Mouse (Mus musculus): ENCODE data around the gene Ric1.

The Ric1 gene

DNA sequence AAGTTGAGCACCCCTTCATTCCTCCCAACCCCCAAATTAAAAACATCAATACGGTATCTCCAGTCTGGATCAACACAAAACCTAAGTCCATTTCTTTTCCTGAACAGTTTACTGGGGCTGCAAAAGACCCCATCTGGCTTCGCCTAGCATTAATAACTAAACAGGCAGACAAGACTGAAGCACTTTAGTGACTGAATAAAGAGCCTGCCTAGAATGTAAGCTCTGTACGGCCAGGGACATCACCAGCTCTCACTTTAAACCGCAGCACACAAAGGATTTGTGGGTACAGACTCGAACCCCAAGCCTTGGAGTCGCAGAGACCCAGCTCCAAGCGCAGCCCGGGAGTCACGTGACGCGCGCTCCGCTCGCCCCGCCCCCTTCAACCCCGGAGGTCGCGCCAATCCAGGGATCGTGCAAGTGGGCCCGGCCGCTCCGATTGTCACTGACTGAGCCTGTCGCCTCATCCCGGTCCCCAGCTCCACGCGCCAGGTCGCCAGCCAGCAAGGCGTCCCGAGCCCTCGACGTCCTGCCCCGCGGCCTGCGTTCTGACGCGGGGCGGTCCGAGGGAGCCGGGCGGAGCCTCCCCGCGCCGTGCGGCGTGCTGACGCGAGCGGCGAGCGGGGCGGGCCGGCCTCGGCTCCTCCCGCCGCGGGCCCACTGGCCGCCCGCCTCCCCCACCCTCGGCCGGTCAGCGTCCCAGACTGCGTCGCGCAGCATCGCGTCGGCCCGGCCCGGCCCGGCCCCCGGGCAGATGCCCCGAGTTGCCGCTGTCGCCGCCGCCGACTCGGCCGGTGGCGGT lies at the start of gene Ric1:
TSS of gene Ric1 (plus strand) at position 646 of the 799 bp plus-strand sequence.
- in situ Hi-C loops (cut with MboI) = no loop called here

DNA sequence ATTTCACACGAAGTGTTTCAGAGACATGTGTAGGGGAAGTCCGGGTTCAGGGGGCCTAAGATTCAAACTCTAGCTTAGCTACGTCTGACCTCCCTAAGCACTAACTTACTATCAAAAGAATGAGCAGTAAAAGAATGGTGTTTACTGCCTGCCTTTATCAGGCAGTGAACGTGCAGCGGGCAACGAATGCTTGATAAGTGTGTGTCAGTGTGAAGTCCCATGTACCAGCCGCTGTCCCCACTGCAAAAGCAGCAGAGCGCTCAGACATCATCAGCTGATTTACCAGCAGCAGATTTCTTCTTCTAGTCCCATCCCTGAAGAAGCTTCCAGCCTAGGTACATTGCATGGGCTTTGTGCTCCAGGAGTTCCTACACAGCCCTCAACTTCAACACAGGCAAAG lies 49.7 kb upstream of the Ric1 start:
- in situ Hi-C loops (cut with MboI) = no loop called here

DNA sequence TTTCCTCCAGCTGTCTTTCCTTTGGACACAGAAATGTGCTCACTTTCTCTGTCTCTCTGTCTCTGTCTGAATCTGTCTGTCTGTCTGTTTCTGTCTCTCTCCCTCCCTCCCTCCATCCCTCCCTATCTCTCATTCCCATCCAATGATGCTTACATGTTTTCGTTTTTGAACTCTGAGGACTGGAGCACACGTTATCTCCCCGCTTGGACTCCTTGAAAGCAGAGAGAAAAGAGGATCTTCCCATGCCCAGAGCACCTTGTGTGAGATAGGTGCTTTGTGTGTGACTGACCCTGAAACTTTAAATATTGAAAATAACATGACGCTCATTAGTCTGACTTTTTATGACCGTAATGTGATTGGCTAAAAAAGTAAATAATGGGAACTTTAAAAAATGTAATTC lies 49.1 kb upstream of the Ric1 start:
- in situ Hi-C loops (cut with MboI) = no loop called here

DNA sequence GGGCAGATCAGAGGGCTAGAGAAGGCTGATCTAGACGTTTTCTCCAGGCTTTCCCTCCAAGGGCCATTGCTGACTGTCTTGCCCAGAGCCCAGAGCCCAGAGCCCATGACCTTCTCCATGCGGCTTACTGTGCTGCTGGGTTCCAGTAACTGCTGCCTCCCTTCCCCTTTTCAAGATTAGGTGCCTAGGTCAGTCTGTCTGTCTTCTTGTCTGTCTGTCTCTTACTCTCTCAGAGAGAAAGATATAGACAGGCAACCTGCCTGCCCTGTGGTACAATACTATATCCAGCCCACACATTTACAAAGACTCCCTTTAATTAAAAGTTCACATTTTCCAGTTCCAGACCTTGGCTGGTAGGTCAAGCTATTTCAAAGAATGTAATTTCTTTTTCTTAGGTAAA lies 47.3 kb upstream of the Ric1 start:
- in situ Hi-C loops (cut with MboI) = no loop called here

DNA sequence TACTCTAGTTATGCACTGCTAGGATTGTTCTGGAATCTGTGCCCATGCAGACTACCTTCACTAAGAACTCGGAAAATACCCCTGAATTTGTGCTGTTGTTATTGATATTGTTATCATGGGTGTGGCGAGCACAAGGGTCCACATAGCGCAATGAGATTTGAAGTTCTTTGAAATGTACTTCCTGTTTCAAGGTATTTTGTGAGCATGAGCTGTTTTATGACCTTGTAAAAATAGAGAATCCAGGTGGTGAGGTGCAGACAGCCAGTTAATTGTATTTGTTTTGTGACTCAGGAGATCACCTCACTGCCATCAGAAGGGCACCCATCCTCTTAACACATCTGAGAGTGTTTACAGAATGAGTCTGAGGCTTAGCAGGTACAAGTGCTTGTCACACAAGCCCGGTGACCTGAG lies 46.9 kb upstream of the Ric1 start:
- in situ Hi-C loops (cut with MboI) = no loop called here

DNA sequence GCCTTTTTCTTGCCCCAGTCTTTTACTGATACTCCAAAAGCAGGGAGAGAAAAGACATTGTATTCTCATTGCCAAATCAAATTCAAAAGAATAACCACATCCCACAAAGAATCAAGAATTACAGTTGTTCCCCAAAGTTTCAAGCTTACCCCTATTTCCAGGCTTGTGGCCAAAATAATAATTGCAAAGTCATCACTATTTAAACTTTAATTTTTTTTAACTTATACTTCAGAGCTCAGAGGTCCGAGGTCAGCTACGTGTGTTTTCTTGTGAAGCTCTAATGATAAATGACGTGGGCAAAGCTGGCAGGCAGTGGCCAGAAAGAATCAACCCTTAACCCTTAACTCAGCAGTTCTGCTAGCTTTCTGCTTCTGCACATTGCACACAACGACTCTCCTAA lies 43.5 kb upstream of the Ric1 start:
- in situ Hi-C loops (cut with MboI) = no loop called here

DNA sequence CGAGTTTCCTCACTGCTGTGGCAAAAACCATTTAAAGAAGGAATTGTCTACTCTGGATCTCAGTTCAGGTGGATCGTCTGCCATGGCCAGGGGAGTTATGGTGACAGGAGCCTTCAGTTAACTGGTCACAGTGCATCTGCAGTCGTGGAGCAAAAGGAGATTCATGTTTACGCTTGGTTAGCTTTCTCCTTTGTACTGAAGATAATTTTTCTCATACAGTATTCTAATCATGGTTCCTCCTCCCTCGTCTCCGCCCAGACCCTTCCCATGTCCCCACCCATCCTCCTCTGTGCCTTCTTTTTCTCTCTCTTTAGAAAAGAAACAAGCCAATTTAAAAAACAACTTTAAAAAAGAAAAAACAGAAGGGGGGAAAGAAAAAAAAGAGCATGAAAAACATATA lies 40.5 kb upstream of the Ric1 start:
- in situ Hi-C loops (cut with MboI) = no loop called here

DNA sequence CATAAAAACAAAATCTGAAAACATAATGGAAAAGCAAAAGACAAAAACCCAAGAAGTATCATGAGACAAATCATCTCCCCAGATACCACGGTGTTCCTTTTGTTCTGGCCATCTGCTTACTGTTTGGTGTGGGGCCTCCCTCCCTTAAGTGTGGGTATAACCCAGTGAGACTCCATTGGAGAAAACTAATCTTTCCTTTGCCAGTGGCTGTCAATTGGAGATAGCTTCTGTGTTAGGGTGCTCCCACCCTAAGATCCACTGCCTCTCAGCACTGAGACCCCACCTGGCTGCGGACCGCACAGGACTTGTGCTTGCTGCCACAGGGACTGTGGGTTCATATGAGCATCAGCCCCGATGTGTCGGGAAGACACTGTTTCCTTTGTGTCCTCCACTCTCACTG lies 39.9 kb upstream of the Ric1 start:
- in situ Hi-C loops (cut with MboI) = no loop called here

DNA sequence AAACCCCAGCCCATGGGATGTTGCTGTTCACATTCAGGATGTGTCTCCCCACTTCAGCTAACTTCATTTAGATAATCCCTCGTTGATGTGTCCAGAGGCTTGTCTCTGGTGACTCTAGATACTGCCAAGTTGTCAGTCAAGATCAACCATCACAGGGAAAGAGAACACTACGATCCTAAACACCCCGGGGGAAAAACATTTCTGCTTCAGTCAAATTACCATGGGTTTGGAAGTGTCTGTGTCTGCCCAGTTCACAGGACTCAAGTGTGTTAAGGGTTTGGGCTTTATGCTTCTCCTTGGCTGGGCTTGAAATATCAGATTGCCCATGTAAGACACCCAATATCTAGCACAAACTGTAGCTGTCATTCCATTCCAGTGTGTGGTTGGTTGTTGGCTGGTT lies 39.4 kb upstream of the Ric1 start:
- in situ Hi-C loops (cut with MboI) = no loop called here

DNA sequence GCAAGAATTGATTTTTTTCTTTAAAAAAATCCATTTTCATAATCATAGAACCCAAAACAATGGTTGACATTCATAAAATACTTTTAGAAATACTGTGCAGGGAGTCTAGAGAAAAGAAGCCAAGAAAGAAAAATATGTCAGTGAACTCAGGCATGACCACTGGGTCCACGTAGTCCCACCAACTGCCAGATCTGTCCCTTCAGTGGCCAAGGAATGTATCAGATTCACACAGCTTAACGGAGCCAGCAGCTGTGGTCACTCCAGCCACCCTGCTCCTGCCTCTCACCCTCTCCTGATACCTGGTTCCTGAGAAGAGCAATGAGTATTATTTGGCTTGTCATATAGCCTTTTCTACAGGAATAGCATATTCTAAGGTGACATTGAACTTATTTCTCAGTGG lies 38.7 kb upstream of the Ric1 start:
- in situ Hi-C loops (cut with MboI) = no loop called here

DNA sequence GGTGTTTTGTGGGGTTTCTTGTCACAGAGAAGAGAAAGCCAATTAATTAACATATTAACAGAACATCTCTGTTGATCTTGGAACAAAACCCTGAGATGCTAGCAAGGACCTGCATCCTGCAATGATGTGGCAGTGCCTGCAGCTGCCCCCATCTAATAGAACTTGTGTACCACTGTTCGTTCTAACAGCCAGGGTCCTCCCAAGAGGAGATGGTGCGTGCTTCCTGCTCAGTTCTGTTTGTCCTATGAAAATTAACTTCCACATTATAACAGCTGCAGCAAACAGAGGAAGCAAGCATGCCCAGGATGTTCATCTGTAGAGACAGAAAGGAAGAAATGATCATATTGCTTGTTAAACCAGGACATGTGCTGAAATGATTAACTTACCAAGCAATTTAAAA lies 37.5 kb upstream of the Ric1 start:
- in situ Hi-C loops (cut with MboI) = no loop called here

DNA sequence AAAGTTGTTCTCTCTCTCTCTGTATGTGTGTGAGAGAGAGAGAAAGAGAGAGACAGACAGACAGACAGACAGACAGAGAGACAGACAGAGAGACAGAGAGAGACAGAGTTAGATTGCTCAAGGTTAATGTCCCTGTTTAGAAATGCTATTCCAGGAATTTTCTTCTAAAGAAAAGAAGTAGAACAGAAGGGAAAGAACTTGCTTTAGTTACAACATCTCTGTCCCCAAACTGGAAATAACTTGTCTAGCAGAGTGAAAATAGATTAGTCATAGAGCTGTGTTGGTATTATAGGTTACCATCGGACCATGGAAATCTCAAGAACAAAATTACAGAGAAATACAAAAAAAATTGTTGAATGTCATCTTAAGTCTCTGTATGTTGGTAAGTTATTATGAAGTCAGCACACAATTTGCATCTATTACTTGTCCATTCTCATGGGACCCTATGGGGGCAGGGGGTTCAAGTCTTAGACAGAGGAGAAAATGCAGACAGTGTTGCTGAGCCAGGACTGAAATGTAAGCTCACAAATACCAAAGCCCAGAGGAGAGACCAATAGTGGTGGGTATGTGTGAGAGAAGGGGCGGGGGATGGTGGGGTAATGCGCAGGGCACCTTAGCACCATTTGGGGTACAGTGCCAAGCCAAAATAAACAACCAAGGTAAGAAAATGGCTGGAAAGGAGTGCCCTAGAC lies 36.7 kb upstream of the Ric1 start:
- in situ Hi-C loops (cut with MboI) = no loop called here

DNA sequence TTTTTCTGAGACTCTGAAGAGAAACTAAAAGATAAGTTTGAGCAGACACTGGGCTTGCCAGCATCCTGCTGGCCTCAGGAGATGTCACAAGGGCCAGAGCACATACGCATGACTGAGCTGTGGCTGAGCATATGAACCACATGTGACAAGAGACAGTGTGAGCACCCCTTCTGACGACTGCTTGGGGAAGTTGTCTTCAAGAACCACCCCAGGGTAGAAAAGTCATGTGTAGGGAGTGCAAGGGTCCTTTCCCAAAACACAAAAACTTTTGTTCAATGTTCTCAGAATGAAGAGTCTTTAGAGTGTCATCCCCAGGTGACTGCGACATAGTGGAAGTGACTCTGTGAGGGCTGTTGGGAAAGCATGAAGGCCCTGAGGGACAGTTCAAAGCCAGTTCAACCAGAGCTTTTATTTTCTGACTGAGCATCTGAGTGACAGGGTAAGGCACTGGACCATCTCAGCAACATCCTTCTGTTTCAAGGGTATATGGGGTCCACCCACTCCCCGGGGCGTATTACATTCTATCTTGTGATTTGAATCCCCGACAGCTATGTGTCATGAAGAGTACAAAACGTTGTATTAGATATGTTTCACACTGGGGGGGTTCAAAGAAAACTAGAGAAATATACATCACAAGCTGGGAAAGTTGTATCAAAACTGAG lies 35.4 kb upstream of the Ric1 start:
- in situ Hi-C loops (cut with MboI) = no loop called here

DNA sequence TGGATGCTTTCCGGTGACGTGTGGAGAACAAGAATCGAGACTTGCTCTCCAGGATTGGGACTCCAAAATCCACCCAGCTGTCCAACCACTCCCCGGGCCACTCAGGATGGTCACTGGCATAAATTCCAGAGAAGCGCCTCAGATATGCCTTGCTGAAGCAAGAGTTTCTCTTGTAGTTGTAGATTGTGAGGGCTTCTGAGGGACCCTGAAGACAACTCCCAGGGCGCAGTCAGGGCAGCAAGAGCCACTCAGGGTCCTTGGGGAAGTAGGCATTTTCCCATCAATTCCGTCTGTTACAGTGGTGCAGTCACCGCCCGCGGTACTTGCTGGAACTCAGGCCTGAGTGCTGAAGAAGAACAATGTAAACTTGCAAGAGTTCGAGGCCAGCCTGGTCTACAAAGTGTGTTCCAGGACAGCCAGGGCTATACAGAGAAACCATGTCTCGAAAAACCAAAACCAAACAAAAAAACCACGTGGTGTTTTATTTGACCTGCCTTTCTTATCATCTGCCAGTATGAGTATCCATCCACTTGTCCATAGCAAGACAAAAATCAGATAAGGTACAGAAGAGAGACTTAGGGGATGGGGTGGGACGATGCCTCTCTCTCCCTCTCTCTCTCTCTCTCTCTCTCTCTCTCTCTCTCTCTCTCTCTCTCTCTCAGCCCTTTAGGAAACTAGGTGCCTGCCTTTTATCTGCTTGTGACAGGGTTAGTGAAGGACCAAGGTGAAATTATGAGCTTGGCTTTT lies 34.6 kb upstream of the Ric1 start:
- in situ Hi-C loops (cut with MboI) = no loop called here

DNA sequence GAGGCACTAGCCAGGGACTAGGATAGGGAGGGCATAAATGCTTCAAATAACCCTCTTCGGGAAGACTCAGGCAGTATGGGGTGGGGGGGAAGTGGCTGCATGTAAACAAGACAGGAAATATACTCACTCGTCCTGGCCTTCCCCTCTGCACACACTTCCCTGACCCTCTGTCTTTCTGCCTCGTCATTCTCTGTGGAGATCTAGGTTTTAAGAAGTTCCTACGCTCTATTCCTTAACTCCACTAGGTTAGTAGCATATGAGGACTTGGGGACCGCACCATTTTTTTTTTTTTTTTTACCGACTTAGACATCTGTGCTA lies 34.0 kb upstream of the Ric1 start:
- in situ Hi-C loops (cut with MboI) = no loop called here

DNA sequence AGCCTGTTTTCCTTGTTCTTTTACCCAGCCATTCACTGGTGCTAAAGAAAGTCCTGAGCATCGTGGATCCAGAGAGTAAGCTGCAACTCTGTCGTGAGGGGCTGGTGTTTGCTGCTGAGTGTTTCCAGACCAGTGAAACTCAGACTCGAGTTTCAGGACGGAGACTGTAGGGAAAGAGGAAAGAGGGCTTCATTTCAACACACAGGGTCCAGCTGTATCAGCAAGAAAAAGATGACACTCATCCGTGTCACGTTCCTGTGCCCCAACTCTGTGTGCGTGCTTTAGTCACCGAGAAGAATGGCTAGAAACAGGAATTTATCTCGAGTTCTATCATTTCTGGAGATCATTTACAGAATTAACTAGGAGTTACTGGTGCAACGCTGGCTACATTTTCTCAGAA lies 33.7 kb upstream of the Ric1 start:
- in situ Hi-C loops (cut with MboI) = no loop called here

DNA sequence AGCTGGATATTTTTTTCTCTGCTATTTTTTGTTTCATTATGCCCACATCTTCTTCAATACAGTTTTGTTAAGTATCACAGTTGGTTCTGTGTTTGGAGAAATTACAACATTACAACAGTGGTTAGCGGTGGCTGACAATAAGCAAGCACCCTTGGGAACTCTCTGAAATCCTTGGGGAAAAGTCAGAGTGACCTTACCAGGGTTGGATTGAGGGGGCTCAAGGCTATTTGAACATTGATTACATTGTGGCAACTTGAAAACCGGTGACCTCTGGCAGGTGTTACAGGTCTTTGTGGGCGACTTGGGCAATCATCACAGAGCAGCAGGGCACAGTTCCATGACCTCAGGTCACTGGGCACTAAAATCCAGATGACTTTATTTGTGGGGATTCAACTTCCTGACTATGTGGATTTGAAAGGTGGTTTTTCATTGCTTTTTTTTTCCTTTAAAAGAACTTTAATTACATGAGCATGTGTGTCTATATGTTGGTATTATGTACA lies 32.2 kb upstream of the Ric1 start:
- in situ Hi-C loops (cut with MboI) = loop anchor here (5.0 kb wide), 1 partner anchor 123 kb away; the partner anchor contains the start of genes Cd274 and Plgrkt

DNA sequence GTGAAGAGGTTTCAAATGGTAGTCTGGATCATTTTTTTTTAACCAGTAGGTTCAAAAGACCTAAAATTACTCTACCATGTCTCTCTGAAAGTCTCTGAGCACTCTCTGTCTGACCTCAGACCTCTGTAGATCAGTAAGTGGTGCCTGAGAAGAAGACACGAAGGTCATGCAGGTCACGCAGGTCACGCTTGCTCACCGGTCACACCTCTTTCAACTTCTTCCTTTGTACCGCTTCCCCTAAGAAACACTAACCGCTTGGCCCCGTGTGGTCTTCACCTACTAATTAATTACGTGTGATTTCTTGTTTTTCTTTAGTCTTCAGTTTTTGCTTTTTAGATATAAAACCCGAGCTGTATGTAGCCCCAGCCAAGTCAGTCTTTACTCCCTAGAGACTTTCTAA lies 30.6 kb upstream of the Ric1 start:
- in situ Hi-C loops (cut with MboI) = loop anchor here (5.0 kb wide), 1 partner anchor 124 kb away; the partner anchor contains the start of genes Cd274 and Plgrkt

DNA sequence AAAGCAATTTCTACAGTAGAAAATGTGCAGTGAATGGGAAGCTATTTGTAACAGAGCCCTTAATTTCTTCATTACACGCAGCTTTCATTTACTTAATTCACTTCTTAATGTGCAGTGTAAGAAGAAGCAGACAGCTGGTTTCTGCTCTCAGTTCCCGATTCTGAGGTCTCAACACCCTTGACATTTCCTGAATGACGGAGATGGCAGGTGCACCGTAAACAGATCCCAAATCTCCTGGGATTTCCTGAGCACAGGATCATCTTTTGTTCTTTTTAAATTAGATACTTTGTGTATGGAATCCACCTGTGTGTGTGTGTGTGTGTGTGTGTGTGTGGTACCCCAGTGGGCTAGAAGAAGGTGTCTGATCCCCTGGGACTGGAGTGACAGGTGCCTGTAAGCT lies 27.6 kb upstream of the Ric1 start:
- in situ Hi-C loops (cut with MboI) = loop anchor here (5.0 kb wide), 1 partner anchor 127 kb away; the partner anchor contains the start of genes Cd274 and Plgrkt

DNA sequence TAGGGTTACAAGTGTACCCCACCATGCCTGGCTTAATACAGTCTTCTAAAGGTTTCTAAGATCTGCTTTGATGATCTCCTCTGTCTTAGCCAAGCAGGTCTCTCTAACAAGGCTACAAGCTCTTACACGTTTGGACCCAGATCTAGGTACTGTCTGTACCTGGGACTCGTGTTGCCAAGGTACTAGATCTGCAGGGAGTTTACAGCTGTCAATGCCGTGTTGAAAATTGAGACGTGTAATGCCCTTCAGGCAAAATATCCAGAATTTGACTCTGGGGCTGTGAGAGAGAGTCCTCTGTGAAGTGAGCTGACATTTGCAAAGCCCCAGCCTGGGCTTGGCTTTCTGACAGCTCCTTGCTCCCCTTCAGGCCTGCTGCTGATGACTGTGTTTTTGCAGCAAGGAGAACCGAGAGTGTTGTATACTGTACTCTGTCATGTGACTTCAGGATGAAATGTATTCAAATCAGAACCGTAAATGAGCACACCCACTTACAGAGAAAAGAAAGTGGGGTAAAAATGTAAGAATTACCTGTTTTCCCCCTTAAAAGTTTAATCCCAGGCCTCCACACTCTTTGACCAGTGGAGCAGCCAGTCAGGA lies 26.0 kb upstream of the Ric1 start:
- in situ Hi-C loops (cut with MboI) = no loop called here

DNA sequence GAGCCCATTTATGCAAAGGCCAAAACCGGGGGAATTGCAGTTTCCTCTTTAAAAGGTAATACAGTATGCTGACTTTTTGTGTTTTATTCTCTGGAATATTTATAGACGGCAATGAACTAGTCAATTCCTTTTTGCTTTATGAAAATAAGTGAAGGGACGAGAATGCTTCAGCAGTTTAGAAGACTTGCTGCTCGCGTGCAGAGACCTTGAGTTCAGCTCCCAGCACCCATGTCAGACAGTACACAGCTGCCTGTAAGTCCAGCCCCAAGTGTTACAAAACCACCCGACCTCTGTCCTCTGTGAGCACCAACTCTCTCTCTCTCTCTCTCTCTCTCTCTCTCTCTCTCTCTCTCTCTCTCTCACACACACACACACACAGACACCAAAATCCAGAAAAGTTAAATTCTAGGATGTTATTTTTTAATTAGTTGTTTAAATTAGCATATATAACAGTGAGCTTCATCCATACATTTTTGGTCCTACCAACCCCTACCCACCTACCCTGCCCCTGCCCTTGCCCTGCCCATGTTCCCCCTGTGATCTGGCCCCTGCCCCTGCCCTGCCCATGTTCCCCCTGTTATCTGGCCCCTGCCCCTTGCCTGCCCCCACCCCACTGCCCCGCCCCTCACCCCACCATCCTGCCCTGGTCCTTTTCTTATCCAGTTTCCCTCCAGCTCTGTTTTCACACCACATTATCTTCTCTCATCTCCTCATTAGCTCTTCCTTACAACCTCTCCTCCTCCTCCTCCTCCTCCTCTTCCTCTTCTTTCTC lies 25.1 kb upstream of the Ric1 start:
- in situ Hi-C loops (cut with MboI) = no loop called here
